Mouse (Mus musculus): Measurements from ENCODE around the gene Gpr141.
A peak's percentile ranks its signal among the peaks of the same experiment; 100 is the strongest.

The Gpr141 gene

GRCm38 (mm10) chr13:19730826-19731225, 93.2 kb downstream of the Gpr141 start:
- DNase-seq (ENCODE audit: low spot score), result peak; percentile 13

- DNase-seq (ENCODE audit: low spot score), result peak; percentile 30
Measured at GRCm38 (mm10) chr13:19718954-19719353, 105.1 kb downstream of the Gpr141 start.

DNA sequence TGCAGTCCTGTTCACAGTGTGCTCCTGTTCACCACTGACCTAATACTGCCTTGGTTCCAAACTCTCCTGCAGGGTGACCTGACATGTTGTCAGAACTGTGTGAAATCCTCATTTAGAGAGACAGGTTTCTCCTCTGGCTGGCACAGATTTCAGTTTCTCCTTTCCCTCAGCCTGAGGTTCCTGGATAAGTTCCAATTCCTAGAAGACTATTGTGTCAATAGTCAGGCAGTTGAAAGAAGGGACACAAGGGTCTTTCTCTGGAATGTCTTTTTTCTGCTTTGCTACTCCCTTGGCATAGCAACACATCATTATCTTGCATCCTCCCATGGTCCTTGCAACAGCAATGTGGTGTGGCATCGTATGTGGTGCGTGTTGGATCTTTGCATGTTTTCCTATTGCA, 106.9 kb downstream of the Gpr141 start:
- DNase-seq (ENCODE audit: low spot score), result no peak

- DNase-seq (ENCODE audit: low spot score), result no peak
Measured at GRCm38 (mm10) chr13:19703806-19704205, 120.3 kb downstream of the Gpr141 start.

- no peak for DNase-seq (ENCODE audit: low spot score)
Measured at GRCm38 (mm10) chr13:19701443-19702078, 122.5 kb downstream of the Gpr141 start.

GRCm38 (mm10) chr13:19700733-19701442, 123.2 kb downstream of the Gpr141 start:
- DNase-seq (ENCODE audit: low spot score), result no peak
